Comparison of ENCODE assay signal across 9 mouse cellular contexts in the genomic region with DNA sequence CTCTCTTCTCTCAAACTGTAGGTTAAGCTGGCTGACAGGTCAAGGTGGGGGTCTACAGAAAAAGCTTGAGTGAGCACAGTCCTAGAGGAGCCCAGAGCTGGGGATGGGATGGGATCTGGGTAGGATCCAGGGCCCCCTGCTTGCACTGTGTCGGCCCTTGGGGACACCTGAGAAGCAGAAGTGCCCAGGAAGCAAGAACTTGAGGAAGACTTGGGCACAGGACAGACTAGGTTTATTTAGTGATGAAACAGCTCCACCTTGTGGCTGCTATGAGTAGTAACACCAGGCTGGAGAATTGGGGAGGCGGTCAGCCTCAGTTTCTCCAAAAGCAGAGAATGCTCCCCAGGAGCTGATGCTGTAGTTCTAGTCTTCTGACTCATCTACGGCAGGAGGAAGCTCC. TPM values are rescaled to one million over a fixed set of nuclear protein-coding genes. Genes with fewer than 3 reads are reported as not detected.
DNase-seq lines count a peak whose midpoint lies in the region; ATAC-seq and TF ChIP-seq lines count a peak whose summit lies in the region.
"Had no signal": no experiment of that assay in that cellular context is flagged by ENCODE, and none has a peak within 500 bp of the region (broad histone marks: within the 10 kb centered on the region; RNA-seq: fewer than 3 reads in every experiment).

No protein-coding gene starts in this region.

- H3K9me3 ChIP-seq in heart, postnatal 0 days (replicated peaks; ENCODE audit: control insufficient read depth, low read length) = no peaks in the 10 kb centered on the region
- H3K9me3 ChIP-seq: embryonic facial prominence, embryonic 12.5 days had no signal

- H3K27me3 ChIP-seq in heart, postnatal 0 days (ENCODE audit: control insufficient read depth, insufficient read depth, low read length) = peaks cover 28% of the 10 kb centered on the region

- no peak overlapping the region for H3K4me2 ChIP-seq in heart, postnatal 0 days (ENCODE audit: low read depth, low read length)
- H3K4me2 ChIP-seq: embryonic facial prominence, embryonic 12.5 days had no signal

- no peak for TF ChIP-seq EP300 in heart, postnatal 0 days (IDR thresholded peaks at IDR 0.05; ENCODE audit: low read depth)

- H3K4me3 ChIP-seq in heart, postnatal 0 days (ENCODE audit: low read depth, low read length) = no peak overlapping the region
- H3K4me3 ChIP-seq: embryonic facial prominence, embryonic 12.5 days had no signal

- no peak overlapping the region for H3K9ac ChIP-seq in heart, postnatal 0 days (replicated peaks; ENCODE audit: low read depth, low read length)
- H3K9ac ChIP-seq: embryonic facial prominence, embryonic 12.5 days had no signal

- ATAC-seq in heart, postnatal 0 days (ENCODE audit: insufficient read depth, low read depth) = peak; percentile 40; the same call in 1 of the 2 replicates

- DNase-seq in heart, postnatal 0 days (ENCODE audit: low spot score) = peak; percentile 53
- no peak for DNase-seq in heart, adult 18-20 months
- DNase-seq in B cell, adult 2 months = peak; percentile 45 to 51
- DNase-seq in brain, embryonic 14.5 days (ENCODE audit: low read depth) = peak; percentile 76
- DNase-seq in kidney, postnatal 25 days = peak; percentile 28 to 40
- DNase-seq in gastrocnemius, postnatal 25 days = no peak
- DNase-seq in frontal cortex, postnatal 14 days (ENCODE audit: low spot score in 2 of 2) = no peak
- no peak for DNase-seq in heart, postnatal 25 days (ENCODE audit: low spot score)

- WGBS in heart, postnatal 0 days = 11% methylated on average over 3 of the region's 3 CpGs

- no peak for TF ChIP-seq POLR2A in brain, embryonic 14.5 days (IDR thresholded peaks at IDR 0.05; ENCODE audit: borderline replicate concordance, extremely low read depth, insufficient read depth, insufficient read length, poor library complexity, severe bottlenecking)

- H3K36me3 ChIP-seq in heart, postnatal 0 days (replicated peaks; ENCODE audit: control insufficient read depth, insufficient read depth, low read length) = no peaks in the 10 kb centered on the region
- H3K36me3 ChIP-seq: embryonic facial prominence, embryonic 12.5 days had no signal

- intact Hi-C loops in heart, postnatal 25 days (cut with DNase I) = loop anchor here (1.0 to 10.0 kb wide), 3 partner anchors 57 to 279 kb away; no protein-coding TSS in a partner anchor

- H3K27ac ChIP-seq in heart, postnatal 0 days (ENCODE audit: low read depth) = no peak overlapping the region
- H3K27ac ChIP-seq: embryonic facial prominence, embryonic 12.5 days had no signal

- peak; percentile 74 for TF ChIP-seq CTCF in heart, postnatal 0 days (IDR thresholded peaks at IDR 0.05; ENCODE audit: low read depth)
- TF ChIP-seq CTCF in brain, embryonic 14.5 days (IDR thresholded peaks at IDR 0.05; ENCODE audit: borderline replicate concordance, extremely low read depth, insufficient read depth, insufficient read length) = peak; percentile 74; the same call in 1 of the 2 replicates

- no peaks in the 10 kb centered on the region for H3K4me1 ChIP-seq in heart, postnatal 0 days (ENCODE audit: control insufficient read depth, insufficient read depth)
- H3K4me1 ChIP-seq: embryonic facial prominence, embryonic 12.5 days had no signal

RNA-seq across cellular contexts. Expression of a gene that starts 3.0 kb away (rescaled TPM):
- not detected in 2 replicates for total RNA-seq in heart, postnatal 0 days (2014; rRNA removed; ENCODE audit: low replicate concordance)
- not detected in 2 replicates for polyA plus RNA-seq in heart, postnatal 0 days (2015; fragmentation: Nextera tagmentation; extraction: Ambion mirVana)
- under 1 TPM in 1 of 2 experiments, not detected in 1; 0.36 TPM for total RNA-seq in heart, adult 18-20 months (2021)
- not detected in 2 replicates for polyA plus RNA-seq in brain, embryonic 14.5 days (2012; rRNA removed)
- total RNA-seq in gastrocnemius, postnatal 25 days (2021) = under 1 TPM in 1 of 2 experiments, not detected in 1; 0.29 TPM
- total RNA-seq in heart, postnatal 25 days (2021) = not detected
- polyA plus RNA-seq: embryonic facial prominence, embryonic 12.5 days had no signal

RNA-seq across cellular contexts. Expression of a gene that starts 7.0 kb away (rescaled TPM):
- total RNA-seq in heart, postnatal 0 days (2014; rRNA removed; ENCODE audit: low replicate concordance) = 57.4 and 58.7 TPM in 2 replicates
- polyA plus RNA-seq in heart, postnatal 0 days (2015; fragmentation: Nextera tagmentation; extraction: Ambion mirVana) = 16.3 and 18.1 TPM in 2 replicates
- total RNA-seq in heart, adult 18-20 months (2021) = 10 to 100 TPM; 16.6 to 17.6 TPM
- polyA plus RNA-seq in brain, embryonic 14.5 days (2012; rRNA removed) = 52.0 and 59.1 TPM in 2 replicates
- 10 to 100 TPM; 18.7 to 19.0 TPM for total RNA-seq in gastrocnemius, postnatal 25 days (2021)
- 10 to 100 TPM; 16.0 to 21.5 TPM for total RNA-seq in heart, postnatal 25 days (2021)

RNA-seq across cellular contexts. Expression of a gene that starts 20.5 kb away (rescaled TPM):
- 0.93 and 3.9 TPM in 2 replicates for total RNA-seq in heart, postnatal 0 days (2014; rRNA removed; ENCODE audit: low replicate concordance)
- 0.92 and 0.96 TPM in 2 replicates for polyA plus RNA-seq in heart, postnatal 0 days (2015; fragmentation: Nextera tagmentation; extraction: Ambion mirVana)
- 1 to 10 TPM; 1.6 to 2.0 TPM for total RNA-seq in heart, adult 18-20 months (2021)
- 6.4 and 10.5 TPM in 2 replicates for polyA plus RNA-seq in brain, embryonic 14.5 days (2012; rRNA removed)
- under 1 TPM; 0.64 to 0.67 TPM for total RNA-seq in gastrocnemius, postnatal 25 days (2021)
- total RNA-seq in heart, postnatal 25 days (2021) = 1 to 10 TPM; 1.0 to 1.3 TPM

RNA-seq across cellular contexts. Expression of a gene that starts 58.9 kb away (rescaled TPM):
- total RNA-seq in heart, postnatal 0 days (2014; rRNA removed; ENCODE audit: low replicate concordance) = 8.4 and 11.3 TPM in 2 replicates
- 7.8 and 8.5 TPM in 2 replicates for polyA plus RNA-seq in heart, postnatal 0 days (2015; fragmentation: Nextera tagmentation; extraction: Ambion mirVana)
- 1 to 10 TPM; 5.0 to 5.5 TPM for total RNA-seq in heart, adult 18-20 months (2021)
- 11.7 and 17.1 TPM in 2 replicates for polyA plus RNA-seq in brain, embryonic 14.5 days (2012; rRNA removed)
- total RNA-seq in gastrocnemius, postnatal 25 days (2021) = 1 to 10 TPM; 2.7 to 3.8 TPM
- total RNA-seq in heart, postnatal 25 days (2021) = 1 to 10 TPM; 4.8 to 5.5 TPM

RNA-seq across cellular contexts. Expression of a gene that starts 59.2 kb away (rescaled TPM):
- 23.9 and 27.7 TPM in 2 replicates for total RNA-seq in heart, postnatal 0 days (2014; rRNA removed; ENCODE audit: low replicate concordance)
- 10.8 and 11.1 TPM in 2 replicates for polyA plus RNA-seq in heart, postnatal 0 days (2015; fragmentation: Nextera tagmentation; extraction: Ambion mirVana)
- total RNA-seq in heart, adult 18-20 months (2021) = 1 to 10 TPM; 6.3 to 8.5 TPM
- 106 and 117 TPM in 2 replicates for polyA plus RNA-seq in brain, embryonic 14.5 days (2012; rRNA removed)
- 1 to 10 TPM; 4.8 TPM for total RNA-seq in gastrocnemius, postnatal 25 days (2021)
- total RNA-seq in heart, postnatal 25 days (2021) = 1 to 10 TPM; 5.8 to 6.7 TPM

Comparison
In these comparisons a context has a peak if more than half of its experiments do, and no peak if none do; other contexts are left out.
1. DNase-seq: peak in heart, postnatal 0 days (single experiment), B cell, adult 2 months (2 of 2), brain, embryonic 14.5 days (single experiment) and kidney, postnatal 25 days (2 of 2); none in heart, adult 18-20 months (0 of 2), gastrocnemius, postnatal 25 days (single experiment), frontal cortex, postnatal 14 days (0 of 2) and heart, postnatal 25 days (single experiment).